Mouse (Mus musculus): ENCODE measurements around the gene Rftn2.
"Not testable (repeated sequence)": the region's sequence is repeated elsewhere in the genome, so short reads cannot be mapped to it uniquely, and the experiment has no call there.

Gene Rftn2

DNA sequence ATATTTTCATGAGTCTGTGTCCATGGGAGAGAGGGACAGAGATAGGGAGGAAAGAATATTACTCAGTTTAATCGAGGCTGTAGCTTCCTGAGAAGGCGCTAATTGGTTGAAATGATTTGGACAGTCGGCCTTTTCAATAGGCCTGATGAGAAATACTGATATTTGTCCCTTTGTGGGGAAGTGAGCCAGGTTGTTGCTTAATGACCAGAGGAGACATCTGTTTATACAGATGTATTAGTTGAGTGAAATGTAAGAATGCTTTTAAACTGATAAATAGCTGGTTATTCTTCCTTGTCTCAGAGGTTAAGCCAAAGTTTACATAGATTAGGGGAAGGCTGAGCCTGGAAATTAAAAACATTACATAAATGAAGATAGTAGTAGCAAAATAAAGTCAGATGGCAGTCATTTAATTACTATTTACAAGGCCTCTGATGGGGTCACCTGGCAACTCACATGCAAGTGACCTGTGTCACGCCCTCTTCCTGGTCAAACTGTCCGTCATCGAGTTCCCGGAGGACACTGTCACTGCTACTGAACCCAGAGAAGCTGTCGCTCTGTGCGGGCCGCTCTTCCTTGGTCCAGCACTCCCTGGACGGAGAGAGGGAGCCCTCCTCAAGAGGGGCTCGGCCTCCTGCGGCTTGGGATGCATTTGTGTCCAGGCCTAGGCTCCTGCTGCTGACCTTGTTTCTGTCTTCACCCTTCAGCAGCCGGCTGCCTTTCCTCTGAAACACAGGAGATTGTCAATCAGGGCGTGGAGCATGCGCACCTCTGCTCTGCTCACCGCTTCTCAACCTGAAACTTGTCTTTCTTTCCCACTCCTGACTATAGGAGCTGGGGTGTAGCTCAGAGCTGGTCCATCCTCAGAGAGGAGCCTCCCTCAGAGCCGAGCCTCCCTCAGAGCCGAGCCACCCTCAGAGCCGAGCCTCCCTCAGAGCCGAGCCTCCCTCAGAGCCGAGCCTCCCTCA is 54.9 kb downstream of the Rftn2 start:
- DNase-seq (ENCODE audit: low spot score in 2 of 2) = no peak

DNA sequence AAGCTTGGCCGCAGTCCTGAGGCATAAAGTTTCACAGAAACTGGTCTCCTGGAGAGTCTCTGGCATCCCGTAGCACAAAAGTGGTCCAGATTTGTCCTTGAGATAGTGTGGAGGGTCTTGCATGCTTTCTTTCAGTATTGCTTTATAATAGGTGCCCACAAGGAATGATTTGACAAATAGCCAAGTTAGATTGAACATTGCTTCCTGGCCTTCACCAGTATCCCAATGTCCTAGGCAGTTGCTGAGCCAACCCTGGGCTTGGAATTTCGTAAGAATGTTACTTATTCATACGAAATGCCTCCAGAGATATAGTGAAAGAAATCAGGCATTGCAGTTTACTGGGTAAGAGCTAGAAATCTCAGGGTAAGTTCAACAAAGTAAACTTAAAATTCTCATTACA is 58.0 kb downstream of the Rftn2 start:
- no peak for DNase-seq (ENCODE audit: low spot score in 2 of 2)

DNA sequence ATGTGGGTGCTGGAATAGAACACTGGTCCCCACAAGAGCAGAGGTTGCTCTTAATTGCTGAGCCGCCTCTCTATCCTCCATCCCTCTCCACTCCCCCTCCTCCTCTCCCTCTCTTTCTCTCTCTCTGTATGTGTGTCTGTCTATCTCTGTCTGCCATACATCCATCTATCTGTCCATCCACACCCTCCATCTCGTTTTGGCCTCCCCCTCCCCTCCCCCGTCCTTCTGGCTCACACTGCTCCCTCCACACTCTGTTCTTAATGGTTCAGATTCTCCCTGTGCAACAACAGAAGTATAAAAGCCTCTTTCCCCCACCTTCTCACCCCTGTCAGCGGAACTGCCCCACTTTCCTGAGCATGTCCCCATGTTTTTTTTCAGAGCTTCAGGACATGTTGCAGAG is 59.0 kb downstream of the Rftn2 start:
- no peak for DNase-seq (ENCODE audit: low spot score in 2 of 2)

DNA sequence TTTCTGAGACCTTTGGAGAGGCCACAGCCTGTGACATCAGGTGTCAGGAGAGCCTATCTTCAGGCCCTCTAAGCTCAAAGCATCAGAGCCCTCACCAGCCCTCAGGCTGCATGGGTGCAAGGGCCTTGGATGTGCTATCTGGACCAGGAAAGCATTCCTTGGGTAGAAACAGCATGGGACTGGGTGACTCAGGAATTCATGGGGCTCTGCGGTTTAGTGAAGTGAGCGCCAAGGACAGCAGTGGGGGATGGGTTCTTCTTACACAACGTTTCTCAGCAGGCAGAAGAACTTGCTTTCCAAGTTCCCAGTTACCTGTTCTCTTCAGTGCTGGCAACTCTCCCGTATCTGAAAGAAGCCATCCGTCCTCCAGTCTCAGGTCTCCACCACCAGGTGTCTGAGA is 62.6 kb downstream of the Rftn2 start:
- no peak for DNase-seq (ENCODE audit: low spot score in 2 of 2)

DNA sequence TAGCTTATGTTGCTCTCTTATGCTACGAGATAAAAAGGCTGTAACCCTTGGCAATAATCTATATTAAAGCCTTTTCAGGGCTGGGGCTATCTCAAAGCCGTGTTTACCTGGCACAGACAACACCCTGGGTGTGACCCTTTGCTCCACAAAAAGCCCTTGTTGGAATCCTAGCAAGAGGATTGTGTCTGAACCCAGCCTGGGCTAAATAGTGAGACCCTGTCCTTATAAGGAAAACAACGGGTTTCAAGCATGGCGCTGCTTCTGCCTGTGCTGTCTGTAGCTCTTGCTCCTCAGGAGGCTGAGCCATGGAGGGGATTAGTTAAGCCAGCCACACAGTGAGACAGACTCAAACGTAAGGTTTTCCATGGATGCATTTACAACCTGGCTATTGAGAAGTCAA is 63.8 kb downstream of the Rftn2 start:
- DNase-seq (ENCODE audit: low spot score in 2 of 2) = no peak

DNA sequence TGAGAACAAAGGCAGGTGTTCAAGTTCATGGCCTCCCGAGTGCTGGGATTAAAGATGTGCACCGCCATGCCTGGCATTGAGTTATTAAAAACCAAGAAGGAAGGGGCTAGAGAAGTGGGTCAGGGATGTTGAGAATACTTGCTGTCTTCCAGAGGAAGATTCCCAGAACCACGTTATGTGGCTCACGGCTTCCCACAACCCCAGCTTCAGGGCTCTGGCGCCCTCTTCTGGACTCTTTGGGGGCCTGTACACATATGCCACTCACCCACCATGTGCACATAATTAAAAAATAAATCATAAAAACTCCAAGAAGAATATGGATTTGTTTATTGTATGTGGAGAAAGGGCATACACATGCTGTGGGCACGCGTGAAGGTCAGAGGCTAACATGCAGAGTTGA is 64.7 kb downstream of the Rftn2 start:
- DNase-seq (ENCODE audit: low spot score in 2 of 2) = no peak

DNA sequence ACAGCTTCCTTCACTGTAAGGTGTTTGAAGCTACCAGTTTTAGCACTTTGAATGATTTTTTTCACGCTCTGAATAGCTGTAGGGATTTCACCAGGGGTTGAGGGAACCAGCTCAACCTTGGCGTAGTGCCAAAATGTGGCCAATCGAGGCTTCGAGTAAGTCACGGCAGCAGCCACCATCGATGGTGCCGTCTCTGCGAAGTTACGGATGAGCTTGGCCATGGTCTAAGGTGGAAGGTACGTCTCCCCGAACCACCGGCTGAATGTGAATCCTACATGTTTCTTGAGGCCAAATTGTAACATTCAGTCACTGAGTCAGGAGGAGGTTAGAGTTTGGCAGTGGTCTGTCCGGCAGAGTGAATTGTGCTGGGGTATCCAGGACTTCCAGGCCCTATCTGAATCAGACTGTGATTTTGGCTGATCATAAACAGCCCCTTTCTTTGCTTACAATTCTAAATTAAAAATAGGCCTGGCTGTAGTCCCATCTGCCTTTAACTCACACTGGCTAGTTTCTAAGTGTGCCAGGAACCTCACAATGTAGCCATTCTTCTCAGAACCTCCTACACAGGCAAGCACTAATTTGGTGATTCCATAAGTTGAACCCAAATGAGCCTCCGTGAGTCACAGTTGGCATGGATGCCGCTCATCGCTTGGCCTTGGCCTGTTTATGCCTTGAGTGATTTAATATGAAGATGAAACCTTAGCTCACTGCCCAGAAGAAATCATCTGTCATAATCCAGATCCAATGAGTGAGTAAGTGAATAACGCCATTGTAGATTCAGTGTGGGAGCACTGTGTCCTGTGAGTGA is 65.5 kb downstream of the Rftn2 start:
- DNase-seq (ENCODE audit: low spot score in 2 of 2) = no peak

DNA sequence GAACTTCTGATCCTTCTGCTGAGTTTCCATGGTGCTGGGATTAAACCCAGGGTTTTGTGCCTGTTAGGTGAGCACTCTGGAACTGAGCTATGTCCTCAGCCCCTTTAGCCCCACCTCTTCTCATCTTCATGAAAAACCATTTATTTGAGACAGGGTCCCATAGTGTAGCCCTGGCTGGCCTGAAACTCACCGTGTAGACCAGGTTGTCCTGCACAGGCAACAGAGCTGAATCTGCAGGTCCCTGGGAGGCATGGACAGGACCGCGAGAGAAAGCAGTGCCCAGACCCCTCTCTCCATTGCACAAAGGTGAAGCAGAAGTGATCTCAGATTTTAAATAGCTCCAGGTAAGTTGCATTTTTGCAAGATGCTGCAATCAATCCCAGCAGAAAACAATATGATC is 66.4 kb downstream of the Rftn2 start:
- no peak for DNase-seq (ENCODE audit: low spot score in 2 of 2)

DNA sequence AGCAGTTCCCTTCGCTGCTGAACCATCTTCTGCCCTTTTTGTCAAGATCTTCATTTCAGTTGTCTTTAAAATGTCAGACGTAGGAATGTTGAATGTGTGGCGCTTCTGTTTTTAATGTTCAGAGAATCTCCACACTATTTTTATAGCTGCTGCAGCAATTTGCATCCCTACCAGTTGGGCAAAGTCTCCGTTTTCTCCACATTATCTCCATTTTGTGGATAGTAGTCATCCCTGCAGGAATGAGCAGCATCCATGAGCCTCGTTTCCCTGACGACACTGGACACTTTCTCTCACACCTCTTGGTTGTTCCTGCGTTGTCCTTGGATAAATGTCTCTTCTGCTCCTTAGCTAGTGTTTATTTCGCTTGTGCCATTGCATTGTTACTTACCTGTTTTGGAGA is 67.8 kb downstream of the Rftn2 start:
- DNase-seq (ENCODE audit: low spot score in 2 of 2) = no peak

DNA sequence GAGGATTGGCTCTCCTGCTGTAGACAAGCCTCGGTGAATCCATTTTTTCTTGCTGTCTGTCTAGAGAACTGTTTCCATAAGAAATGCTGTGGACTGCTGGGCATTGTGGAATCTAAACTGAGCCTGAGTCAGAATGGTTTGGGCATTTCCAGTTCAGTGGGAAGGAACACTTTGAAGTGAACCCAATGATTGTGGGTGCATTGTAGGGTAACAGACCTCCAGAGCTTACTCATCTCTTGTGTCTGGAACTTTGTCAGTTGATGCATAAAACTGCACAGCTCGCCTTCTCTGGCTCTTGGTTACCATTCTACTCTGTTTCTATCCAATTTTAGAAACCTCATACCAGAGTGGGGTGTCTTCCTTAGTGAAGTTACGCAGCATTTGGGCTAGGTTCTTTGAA is 68.4 kb downstream of the Rftn2 start:
- no peak for DNase-seq (ENCODE audit: low spot score in 2 of 2)

DNA sequence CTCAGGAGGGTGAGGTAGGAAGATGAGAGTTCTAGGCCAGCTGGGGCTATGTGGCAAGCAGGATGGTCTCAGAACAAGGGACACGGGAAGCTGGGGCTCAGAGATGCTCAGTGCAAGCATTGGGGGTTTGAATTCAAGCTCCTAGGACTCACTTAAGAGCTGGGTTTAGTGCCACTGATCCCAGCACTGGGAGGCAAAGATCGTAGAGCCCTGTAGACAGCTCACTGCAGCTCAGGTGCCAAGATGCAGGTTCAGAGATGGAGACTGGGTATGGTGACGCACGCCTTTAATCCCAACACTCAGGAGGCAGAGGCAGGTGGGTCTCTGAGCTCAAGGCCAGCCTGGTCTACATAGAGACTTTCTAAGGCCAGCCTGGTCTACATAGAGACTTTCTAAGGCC is 69.3 kb downstream of the Rftn2 start:
- DNase-seq (ENCODE audit: low spot score in 2 of 2) = no peak

DNA sequence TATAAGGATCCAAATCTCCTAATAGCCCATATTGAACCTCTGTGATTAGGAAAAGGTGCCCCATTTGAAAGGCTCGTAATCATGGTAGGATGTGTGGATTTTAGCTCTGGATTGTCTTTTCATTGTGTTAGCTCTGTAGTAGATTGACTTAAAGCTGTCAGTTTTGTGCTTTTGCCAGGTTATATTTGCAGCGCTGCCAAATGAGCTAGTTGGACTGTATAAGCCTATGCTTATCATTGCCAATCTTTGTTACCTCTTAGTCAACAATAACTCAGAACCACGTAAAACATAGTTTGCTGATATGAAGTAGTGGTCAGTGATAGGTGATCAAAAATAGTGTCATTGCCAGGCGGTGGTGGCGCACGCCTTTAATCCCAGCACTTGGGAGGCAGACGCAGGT is 81.0 kb downstream of the Rftn2 start:
- DNase-seq (ENCODE audit: low spot score in 2 of 2) = no peak

DNA sequence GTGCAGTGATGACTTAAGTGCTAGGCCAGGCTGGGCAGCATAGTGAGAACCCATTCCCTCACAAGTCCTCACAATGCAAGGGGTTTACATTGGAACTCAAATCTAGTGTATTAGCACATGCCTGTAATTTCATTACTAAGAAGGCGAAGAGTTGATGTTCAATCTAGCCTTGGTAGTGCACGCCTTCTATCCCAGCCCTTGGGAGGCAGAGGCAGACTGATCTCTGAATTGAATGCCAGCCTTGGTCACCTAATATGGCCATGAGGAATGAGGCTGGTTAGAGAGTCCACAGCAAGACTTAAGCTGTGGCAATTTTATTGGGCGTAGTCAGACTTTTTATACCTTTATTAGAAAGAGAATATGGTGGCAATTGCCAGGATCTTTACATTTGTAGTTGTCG is 82.2 kb downstream of the Rftn2 start:
- no peak for DNase-seq (ENCODE audit: low spot score in 2 of 2)

DNA sequence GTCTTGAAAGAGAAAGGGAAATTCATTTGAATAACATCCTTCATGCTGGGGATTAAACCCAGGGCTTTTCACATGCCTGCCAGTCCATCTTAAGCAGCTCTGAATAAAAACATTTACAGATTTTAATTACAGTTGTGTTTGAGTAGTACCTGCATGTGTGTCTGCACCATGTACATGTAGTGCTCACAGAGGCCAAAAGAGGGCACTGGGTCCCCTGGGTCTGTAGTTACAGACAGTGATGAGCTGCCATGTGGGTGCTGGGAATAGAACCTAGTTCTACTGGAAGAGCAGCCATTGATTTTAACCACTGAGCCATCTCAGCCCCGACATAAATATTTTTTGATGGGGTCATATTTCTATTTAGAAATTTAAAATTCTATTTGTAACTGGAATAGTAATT is 90.7 kb downstream of the Rftn2 start:
- no peak for DNase-seq (ENCODE audit: low spot score in 2 of 2)

DNA sequence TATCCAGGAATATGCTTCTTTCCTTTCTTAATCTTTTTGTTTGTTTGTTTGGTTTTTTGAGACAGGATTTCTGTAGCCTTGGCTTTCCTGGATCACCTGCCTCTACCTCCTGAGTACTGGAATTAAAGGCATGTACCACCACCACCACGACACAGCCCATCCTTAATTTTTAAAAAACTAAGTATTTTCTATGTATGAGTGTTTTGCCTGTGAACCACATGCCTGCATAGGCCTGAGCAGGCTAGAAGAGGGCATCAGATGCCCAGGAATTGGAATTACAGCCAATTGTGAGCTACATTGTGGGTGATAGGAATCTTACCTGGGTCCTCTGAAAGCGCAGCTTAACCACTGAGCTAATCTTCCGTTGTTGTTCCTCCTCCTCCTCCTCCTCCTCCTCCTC is 92.3 kb downstream of the Rftn2 start:
- DNase-seq (ENCODE audit: low spot score in 2 of 2) = no peak

DNA sequence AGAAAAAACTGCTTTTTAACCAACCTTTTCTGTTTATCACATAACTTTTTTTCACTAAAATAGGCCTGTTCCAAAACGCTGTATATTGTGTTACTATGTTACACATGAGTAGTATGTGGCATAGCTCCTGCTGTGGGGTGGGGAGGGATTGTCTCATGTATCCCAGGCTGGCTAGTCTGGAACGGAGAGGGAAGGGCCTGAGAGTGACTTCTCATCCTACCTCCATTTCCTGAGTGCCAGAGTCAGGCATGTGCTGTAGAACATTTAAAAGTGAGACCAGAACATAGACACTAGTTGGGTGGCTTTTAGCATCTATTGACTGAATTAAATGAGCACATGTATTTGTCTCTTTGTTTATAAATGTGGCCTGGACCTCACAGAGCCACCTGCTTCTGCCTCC is 93.4 kb downstream of the Rftn2 start:
- no peak for DNase-seq (ENCODE audit: low spot score in 2 of 2)

DNA sequence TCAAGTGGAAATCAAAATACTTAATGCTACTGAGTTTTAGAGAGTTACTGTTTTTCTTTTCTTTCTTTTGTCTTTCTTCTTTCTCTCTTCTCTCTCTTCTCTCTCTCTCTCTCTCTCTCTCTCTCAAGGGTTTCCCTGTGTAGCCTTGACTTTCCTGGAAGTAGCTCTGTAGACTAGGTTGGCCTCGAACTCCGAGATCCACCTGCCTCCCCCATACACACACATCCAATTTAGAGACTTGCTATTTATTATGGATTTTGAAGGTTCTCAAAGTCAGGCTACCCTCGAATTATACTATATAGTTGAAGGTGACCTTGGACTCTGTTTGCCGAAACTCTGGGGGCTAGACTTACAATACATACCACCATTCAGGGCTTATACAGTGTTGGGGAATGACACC is 94.3 kb downstream of the Rftn2 start:
- DNase-seq (ENCODE audit: low spot score in 2 of 2) = no peak

DNA sequence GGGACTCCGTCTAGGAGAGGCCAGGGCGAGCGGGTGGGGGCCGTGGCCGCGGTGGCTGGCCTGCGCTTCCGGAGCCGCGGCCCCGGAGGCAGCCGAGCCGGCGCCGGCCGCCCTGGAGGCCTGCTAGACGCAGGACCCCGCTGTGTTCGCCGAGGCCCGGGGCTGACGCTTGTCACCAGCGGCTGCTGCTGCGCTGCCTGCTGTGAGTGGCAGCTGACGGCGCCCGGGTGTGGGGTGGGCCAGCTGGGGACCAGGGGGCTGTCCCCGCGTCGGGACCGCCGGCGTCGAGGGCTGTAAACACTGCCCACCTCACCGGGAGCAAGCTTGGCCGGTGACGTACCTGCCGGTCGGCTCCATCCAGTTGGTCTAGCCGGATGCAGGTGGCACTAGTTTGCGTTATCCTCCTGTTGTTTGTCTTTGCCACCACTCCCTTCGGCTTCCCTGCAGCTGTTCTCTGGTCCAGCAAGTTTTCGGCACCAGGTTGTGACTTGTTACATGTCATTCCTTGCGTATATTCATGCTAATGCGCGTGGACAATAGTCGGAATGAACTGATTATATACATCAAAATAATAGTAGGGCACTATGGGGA is 95.1 kb downstream of the Rftn2 start:
- peak; percentile 63 to 74 for DNase-seq (ENCODE audit: low spot score in 2 of 2)

DNA sequence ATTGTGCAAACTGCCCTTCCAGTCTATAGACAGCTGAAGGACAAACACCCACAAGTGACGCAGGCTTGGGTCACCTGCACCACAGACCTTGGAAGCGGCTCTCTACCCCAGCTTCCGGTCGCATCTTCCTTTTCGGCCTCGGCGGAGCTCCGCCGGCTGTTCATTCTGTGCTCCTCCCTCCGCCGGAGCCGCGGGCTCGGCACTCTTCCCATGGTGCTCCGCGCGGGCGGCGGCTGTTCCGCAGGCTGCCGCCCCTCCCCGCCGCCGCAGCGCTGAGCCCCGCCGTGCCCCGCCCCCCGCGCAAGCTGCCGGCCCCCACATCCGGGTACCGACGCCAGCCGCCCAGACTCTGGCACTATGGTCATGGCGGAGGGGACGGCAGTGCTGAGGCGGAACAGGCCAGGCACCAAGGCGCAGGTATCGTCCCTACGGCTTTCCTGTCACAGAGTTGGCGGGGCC is 95.6 kb downstream of the Rftn2 start, which contains the start of gene Mob4:
Gene Mob4, plus strand, starts transcription at position 289 of the 459 bp plus-strand sequence.
- DNase-seq (ENCODE audit: low spot score in 2 of 2) = peak; percentile 88 to 89

DNA sequence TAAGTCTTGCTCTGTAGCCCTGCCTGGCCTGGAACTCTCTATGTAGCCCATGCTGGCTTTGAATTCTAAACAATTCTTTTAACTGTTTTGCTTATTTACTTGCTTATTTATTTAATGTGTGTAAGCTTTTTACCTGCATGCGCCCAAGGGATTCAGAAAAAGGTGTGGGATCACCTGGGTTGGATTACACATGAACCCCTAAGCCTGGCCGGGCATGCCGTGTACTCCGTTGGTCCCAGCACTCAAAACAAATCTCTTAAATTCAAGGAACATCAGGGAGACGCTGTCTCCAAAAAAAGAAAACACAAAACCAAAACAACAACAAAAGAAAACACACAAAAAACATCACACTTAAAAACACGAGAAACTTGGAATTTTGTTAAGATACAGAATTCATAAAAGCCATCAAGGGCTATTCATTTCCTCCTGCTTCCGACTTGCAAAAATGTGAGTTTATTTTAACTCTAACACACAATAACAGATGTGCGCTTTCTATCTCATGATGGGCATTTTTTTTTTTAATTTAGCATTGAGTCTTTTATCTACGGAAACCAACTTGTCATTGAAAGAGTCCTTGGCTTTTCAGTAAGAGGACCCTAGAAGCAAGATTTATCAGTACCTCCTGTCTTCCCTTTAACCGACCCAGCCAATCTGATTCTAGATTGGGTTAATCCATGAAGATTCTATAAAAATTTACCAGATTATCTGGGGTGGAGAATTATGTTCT is 96.2 kb downstream of the Rftn2 start:
- no peak for DNase-seq (ENCODE audit: low spot score in 2 of 2)

DNA sequence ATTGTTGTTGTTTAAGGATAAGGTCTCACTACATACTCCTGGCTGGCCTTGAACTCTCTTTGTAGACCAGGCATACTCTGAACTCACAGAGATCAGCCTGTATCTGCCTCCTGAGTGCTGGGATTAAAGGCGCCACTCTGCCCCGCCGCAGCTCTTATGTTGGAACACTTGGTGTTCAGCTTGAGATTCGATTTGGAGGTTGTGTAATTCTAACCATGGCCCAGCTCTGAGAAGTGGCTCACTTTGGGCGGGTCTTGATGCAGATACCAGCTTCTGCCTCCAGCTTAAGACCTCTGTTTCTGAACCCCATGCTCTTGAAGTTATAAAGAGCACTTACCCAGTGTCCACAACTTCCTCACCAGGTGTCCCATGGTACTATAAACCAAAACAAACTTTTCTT is 96.9 kb downstream of the Rftn2 start:
- no peak for DNase-seq (ENCODE audit: low spot score in 2 of 2)

DNA sequence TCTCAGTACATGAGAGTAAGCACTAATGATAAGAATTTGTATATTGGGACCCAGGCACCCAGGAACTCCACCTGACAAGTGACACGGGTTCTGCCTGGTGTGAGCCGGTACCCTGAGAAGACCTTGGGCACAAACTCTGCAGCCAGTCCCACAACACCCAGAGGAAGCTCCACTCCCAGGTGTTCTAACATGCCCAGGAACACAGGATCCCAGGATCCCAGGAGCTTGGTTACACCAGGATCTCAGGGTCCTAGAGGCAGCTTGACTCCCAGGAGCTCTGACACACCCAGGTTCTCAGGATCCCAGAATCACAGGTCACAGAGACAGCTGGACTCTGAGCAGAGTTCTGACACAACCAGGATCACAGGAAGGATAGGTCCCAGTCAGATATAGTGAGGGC is 102.4 kb downstream of the Rftn2 start:
- not testable (repeated sequence) for DNase-seq (ENCODE audit: low spot score in 2 of 2)

All from urinary bladder, adult 18-20 months (tissue).